Mouse (Mus musculus): ENCODE measurements at regions not wholly inside any gene's neighbourhood (a gene's known extent, or its start where the extent isn't known, plus 50 kb on each side); places are given as distances from the start of the nearest gene placed in this dataset.

- WGBS: 0% methylated on average over 1 of the region's 1 CpGs
- H3K4me1 ChIP-seq (ENCODE audit: control insufficient read depth, insufficient read depth, low read length): peaks cover 3% of the 10 kb centered on the region; the same call in 1 of the 2 replicates
- DNase-seq: no peak
- TF ChIP-seq POLR2A (IDR thresholded peaks at IDR 0.05; ENCODE audit: borderline replicate concordance, extremely low read depth, low read depth, low read length): no peak
- no peak for TF ChIP-seq CTCF (IDR thresholded peaks at IDR 0.05; ENCODE audit: insufficient read depth, low read length)
- H3K4me3 ChIP-seq (replicated peaks; ENCODE audit: extremely low read depth, low read depth, low read length): no peak overlapping the region
Measured at GRCm38 (mm10) chr1:137478459-137478858, 518.2 kb upstream of the Nr5a2 start.

GRCm38 (mm10) chr1:137477239-137477638 lies 517.0 kb upstream of the Nr5a2 start:
- Histone ChIP-seq H3K4me3 (replicated peaks; ENCODE audit: extremely low read depth, low read depth, low read length) (no peak overlapping the region), H3K4me1 (ENCODE audit: control insufficient read depth, insufficient read depth, low read length) (peaks cover 3% of the 10 kb centered on the region; the same call in 1 of the 2 replicates)
- 81% methylated on average over 3 of the region's 3 CpGs for WGBS
- TF ChIP-seq POLR2A (IDR thresholded peaks at IDR 0.05; ENCODE audit: borderline replicate concordance, extremely low read depth, low read depth, low read length): no peak
- TF ChIP-seq CTCF (IDR thresholded peaks at IDR 0.05; ENCODE audit: insufficient read depth, low read length): no peak
- DNase-seq: no peak

- WGBS: 50% methylated on average over 4 of the region's 4 CpGs
- Histone ChIP-seq H3K4me3 (replicated peaks; ENCODE audit: extremely low read depth, low read depth, low read length) (no peak overlapping the region), H3K4me1 (ENCODE audit: control insufficient read depth, insufficient read depth, low read length) (peaks cover 3% of the 10 kb centered on the region; the same call in 1 of the 2 replicates)
- no peak for DNase-seq
- no peak for TF ChIP-seq CTCF (IDR thresholded peaks at IDR 0.05; ENCODE audit: insufficient read depth, low read length)
- no peak for TF ChIP-seq POLR2A (IDR thresholded peaks at IDR 0.05; ENCODE audit: borderline replicate concordance, extremely low read depth, low read depth, low read length)
Measured at GRCm38 (mm10) chr1:137474858-137475257, 514.6 kb upstream of the Nr5a2 start.

GRCm38 (mm10) chr1:137473800-137474685 lies 513.8 kb upstream of the Nr5a2 start:
- Histone ChIP-seq H3K4me3 (replicated peaks; ENCODE audit: extremely low read depth, low read depth, low read length) (no peak overlapping the region), H3K4me1 (ENCODE audit: control insufficient read depth, insufficient read depth, low read length) (peaks cover 3% of the 10 kb centered on the region; the same call in 1 of the 2 replicates)
- no peak for DNase-seq
- 60% methylated on average over 4 of the region's 4 CpGs for WGBS
- no peak for TF ChIP-seq POLR2A (IDR thresholded peaks at IDR 0.05; ENCODE audit: borderline replicate concordance, extremely low read depth, low read depth, low read length)
- no peak for TF ChIP-seq CTCF (IDR thresholded peaks at IDR 0.05; ENCODE audit: insufficient read depth, low read length)

GRCm38 (mm10) chr1:137464971-137465370 lies 504.7 kb upstream of the Nr5a2 start:
- Histone ChIP-seq H3K4me1 (ENCODE audit: control insufficient read depth, insufficient read depth, low read length) (no peaks in the 10 kb centered on the region), H3K4me3 (replicated peaks; ENCODE audit: extremely low read depth, low read depth, low read length) (no peak overlapping the region)
- DNase-seq: no peak
- 92% methylated on average over 5 of the region's 5 CpGs for WGBS
- TF ChIP-seq CTCF (IDR thresholded peaks at IDR 0.05; ENCODE audit: insufficient read depth, low read length): no peak
- TF ChIP-seq POLR2A (IDR thresholded peaks at IDR 0.05; ENCODE audit: borderline replicate concordance, extremely low read depth, low read depth, low read length): no peak

GRCm38 (mm10) chr1:137461189-137461588 lies 500.9 kb upstream of the Nr5a2 start:
- Histone ChIP-seq H3K4me3 (replicated peaks; ENCODE audit: extremely low read depth, low read depth, low read length) (no peak overlapping the region), H3K4me1 (ENCODE audit: control insufficient read depth, insufficient read depth, low read length) (no peaks in the 10 kb centered on the region)
- no peak for TF ChIP-seq CTCF (IDR thresholded peaks at IDR 0.05; ENCODE audit: insufficient read depth, low read length)
- TF ChIP-seq POLR2A (IDR thresholded peaks at IDR 0.05; ENCODE audit: borderline replicate concordance, extremely low read depth, low read depth, low read length): no peak
- WGBS: 79% methylated on average over 1 of the region's 1 CpGs
- no peak for DNase-seq

- WGBS: 48% methylated on average over 7 of the region's 7 CpGs
- H3K4me1 ChIP-seq (ENCODE audit: control insufficient read depth, insufficient read depth, low read length): no peaks in the 10 kb centered on the region
- H3K4me3 ChIP-seq (replicated peaks; ENCODE audit: extremely low read depth, low read depth, low read length): no peak overlapping the region
- no peak for DNase-seq
- no peak for TF ChIP-seq POLR2A (IDR thresholded peaks at IDR 0.05; ENCODE audit: borderline replicate concordance, extremely low read depth, low read depth, low read length)
- TF ChIP-seq CTCF (IDR thresholded peaks at IDR 0.05; ENCODE audit: insufficient read depth, low read length): no peak
Measured at GRCm38 (mm10) chr1:137453446-137454208, 493.4 kb upstream of the Nr5a2 start.

- Histone ChIP-seq H3K4me3 (replicated peaks; ENCODE audit: extremely low read depth, low read depth, low read length) (no peak overlapping the region), H3K4me1 (ENCODE audit: control insufficient read depth, insufficient read depth, low read length) (no peaks in the 10 kb centered on the region)
- TF ChIP-seq POLR2A (IDR thresholded peaks at IDR 0.05; ENCODE audit: borderline replicate concordance, extremely low read depth, low read depth, low read length) (no peak), CTCF (IDR thresholded peaks at IDR 0.05; ENCODE audit: insufficient read depth, low read length) (no peak)
- no peak for DNase-seq
- WGBS: 45% methylated on average over 1 of the region's 1 CpGs
Measured at GRCm38 (mm10) chr1:137452749-137453148, 492.5 kb upstream of the Nr5a2 start.

- H3K4me3 ChIP-seq (replicated peaks; ENCODE audit: extremely low read depth, low read depth, low read length): no peak overlapping the region
- 58% methylated on average over 3 of the region's 3 CpGs for WGBS
- TF ChIP-seq POLR2A (IDR thresholded peaks at IDR 0.05; ENCODE audit: borderline replicate concordance, extremely low read depth, low read depth, low read length) (no peak), CTCF (IDR thresholded peaks at IDR 0.05; ENCODE audit: insufficient read depth, low read length) (no peak)
- no peak for DNase-seq
- H3K4me1 ChIP-seq (ENCODE audit: control insufficient read depth, insufficient read depth, low read length): no peaks in the 10 kb centered on the region
Measured at GRCm38 (mm10) chr1:137446497-137446896, 486.2 kb upstream of the Nr5a2 start.

All from lung, adult 2 months (tissue).